Mouse (Mus musculus) myocyte (in vitro differentiated cells): ENCODE data around the gene Ldb3. TPM values are rescaled to one million over a fixed set of nuclear protein-coding genes. Genes with fewer than 3 reads are reported as not detected.
A peak's percentile ranks its signal among the peaks of the same experiment; 100 is the strongest.

Source experiments
- H3K27me3 ChIP-seq: one replicate; pipeline ENCODE4 v1.6.1; 2011; ENCODE audit not compliant: control insufficient read depth, insufficient read depth, insufficient read length
- H3K36me3 ChIP-seq: one replicate; pipeline ENCODE4 v1.6.1; 2011; ENCODE audit not compliant: control insufficient read depth, insufficient read depth
- H3K4me2 ChIP-seq: one replicate; pipeline ENCODE4 v1.6.1; 2011; ENCODE audit warnings: low read depth, control low read depth
- H3K4me3 ChIP-seq: one replicate; pipeline ENCODE4 v1.5.1; 2011; ENCODE audit warnings: mild to moderate bottlenecking, control low read depth, moderate library complexity
- H3K79me2 ChIP-seq: one replicate; pipeline ENCODE4 v1.6.1; 2011; ENCODE audit not compliant: control insufficient read depth, insufficient read depth
- H3ac ChIP-seq: one replicate; pipeline ENCODE4 v1.6.1; 2011; ENCODE audit not compliant: control insufficient read depth, insufficient read length
- CEBPB ChIP-seq: IDR thresholded peaks from 2 replicates; pipeline ENCODE4 v1.6.1; 2011; ENCODE audit warnings: mild to moderate bottlenecking, moderate library complexity; ENCODE audit not compliant: poor library complexity, insufficient read depth, severe bottlenecking
- E2F4 ChIP-seq: IDR thresholded peaks from one replicate; pipeline ENCODE4 v1.6.1; 2011; ENCODE audit warnings: mild to moderate bottlenecking, control low read depth, moderate library complexity; ENCODE audit not compliant: insufficient read depth
- MAX ChIP-seq: IDR thresholded peaks from one replicate; pipeline ENCODE4 v1.6.1; 2011; ENCODE audit warnings: low read depth, mild to moderate bottlenecking, control low read depth
- MYOD1 ChIP-seq, 3 experiments: IDR thresholded peaks; one replicate each; pipeline ENCODE4 v1.6.1; 2011; ENCODE audit warnings: control low read depth in 2 of 3, low read depth in 2 of 3, mild to moderate bottlenecking in 2 of 3, moderate library complexity in 1 of 3; ENCODE audit not compliant: insufficient read length in 2 of 3, control insufficient read depth in 1 of 3
- MYOG ChIP-seq, 3 experiments: IDR thresholded peaks; one replicate each; pipeline ENCODE4 v1.6.1; 2011; ENCODE audit warnings: control low read depth in 2 of 3, low read depth in 2 of 3, mild to moderate bottlenecking in 2 of 3; ENCODE audit not compliant: insufficient read length in 2 of 3, control insufficient read depth in 1 of 3, insufficient read depth in 1 of 3
- POLR2A ChIP-seq: IDR thresholded peaks from one replicate; pipeline ENCODE4 v1.6.1; 2011; ENCODE audit warnings: low read depth, mild to moderate bottlenecking, control low read depth, moderate library complexity; ENCODE audit not compliant: insufficient read length
- POLR2AphosphoS2 ChIP-seq: IDR thresholded peaks from one replicate; pipeline ENCODE4 v1.6.1; 2011; ENCODE audit warnings: low read depth, control low read depth; ENCODE audit not compliant: insufficient read length
- REST ChIP-seq: IDR thresholded peaks from one replicate; pipeline ENCODE4 v1.6.1; 2011; ENCODE audit warnings: mild to moderate bottlenecking, control low read depth, moderate library complexity; ENCODE audit not compliant: insufficient read depth, insufficient read length
- SRF ChIP-seq: IDR thresholded peaks from one replicate; pipeline ENCODE4 v1.6.1; 2011; ENCODE audit warnings: low read depth; ENCODE audit not compliant: control insufficient read depth, insufficient read length
- TCF12 ChIP-seq: IDR thresholded peaks from one replicate; pipeline ENCODE4 v1.6.1; 2011; ENCODE audit warnings: mild to moderate bottlenecking, control low read depth; ENCODE audit not compliant: poor library complexity, insufficient read depth, severe bottlenecking
- TCF3 ChIP-seq: IDR thresholded peaks from one replicate; pipeline ENCODE4 v1.6.1; 2011; ENCODE audit warnings: low read depth, control low read depth; ENCODE audit not compliant: insufficient read length
- USF1 ChIP-seq: IDR thresholded peaks from one replicate; pipeline ENCODE4 v1.6.1; 2011; ENCODE audit warnings: low read depth, mild to moderate bottlenecking, control low read depth, moderate library complexity
- polyA plus RNA-seq: library from polyadenylated mRNA; unstranded; fragments of >200 nt; fragmentation: generic; extraction: Trizol; gene quantifications from one replicate; pipeline ENCODE4 v1.2.1, GENCODE M21; 2012; ENCODE audit warnings: missing spikeins

The Ldb3 gene
- polyA plus RNA-seq, 1 experiment = 83.9 TPM

DNA sequence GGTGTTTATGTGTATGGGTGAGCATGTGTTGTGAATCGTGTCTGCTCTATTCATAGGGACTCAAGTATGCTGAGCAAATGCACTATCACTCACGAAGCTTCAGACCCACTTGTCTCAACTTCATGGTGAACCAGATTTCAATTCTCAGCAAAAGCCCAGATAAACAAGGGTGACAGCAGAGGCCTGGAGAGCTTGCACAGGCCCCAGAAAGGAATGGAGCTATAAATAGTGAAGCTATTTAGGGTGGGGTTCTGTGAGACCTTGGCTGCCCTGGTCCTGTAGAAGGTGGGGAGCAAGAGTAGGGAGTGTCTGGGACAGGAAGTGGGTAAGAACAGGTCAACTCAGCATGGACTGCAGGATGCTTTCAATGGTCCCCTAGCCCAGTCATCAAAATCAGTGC, 43.9 kb downstream of the Ldb3 start:
- TF ChIP-seq POLR2A (no peak), CEBPB (no peak), MYOD1 (IDR thresholded peaks at IDR 0.05; ENCODE audit: control insufficient read depth in 1 of 3, insufficient read length in 2 of 3, low read depth in 2 of 3) (no peak), MYOG (IDR thresholded peaks at IDR 0.05; ENCODE audit: control insufficient read depth in 1 of 3, insufficient read depth in 1 of 3, insufficient read length in 2 of 3, low read depth in 2 of 3) (no peak), MAX (no peak), USF1 (no peak), REST (no peak), SRF (no peak), POLR2AphosphoS2 (no peak), TCF12 (no peak), E2F4 (no peak), TCF3 (no peak)
- H3K27me3 ChIP-seq = no peaks in the 10 kb centered on the region
- no peak overlapping the region for H3ac ChIP-seq
- peak overlapping the region; percentile 44 for H3K4me2 ChIP-seq
- H3K4me3 ChIP-seq = no peak overlapping the region
- peaks cover 4% of the 10 kb centered on the region for H3K36me3 ChIP-seq
- H3K79me2 ChIP-seq = no peaks in the 10 kb centered on the region

DNA sequence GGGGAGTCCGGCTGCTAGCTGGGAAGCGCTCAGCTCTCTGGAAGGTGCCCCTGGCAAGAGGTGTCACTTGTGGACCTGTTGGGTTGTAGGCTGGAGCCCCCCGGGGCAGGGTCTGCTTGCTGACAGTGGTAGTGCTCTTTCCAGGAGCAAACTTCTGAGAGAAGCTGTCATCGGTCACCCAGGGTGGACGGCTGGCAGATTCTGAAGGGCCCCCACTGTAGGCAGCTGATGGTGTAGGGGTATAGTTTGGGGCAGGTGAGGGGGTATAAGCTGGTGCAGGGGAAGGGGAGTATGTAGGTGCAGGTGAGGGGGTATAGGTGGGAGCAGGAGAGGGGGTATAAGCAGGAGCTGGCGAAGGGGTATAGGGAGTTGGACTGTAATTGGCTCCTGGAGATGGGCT, 44.5 kb downstream of the Ldb3 start:
- Histone ChIP-seq H3K36me3 (peaks cover 10% of the 10 kb centered on the region), H3K4me2 (peak overlapping the region; percentile 9), H3K79me2 (no peaks in the 10 kb centered on the region), H3K4me3 (no peak overlapping the region), H3K27me3 (no peaks in the 10 kb centered on the region), H3ac (no peak overlapping the region)
- no peak for TF ChIP-seq POLR2AphosphoS2

DNA sequence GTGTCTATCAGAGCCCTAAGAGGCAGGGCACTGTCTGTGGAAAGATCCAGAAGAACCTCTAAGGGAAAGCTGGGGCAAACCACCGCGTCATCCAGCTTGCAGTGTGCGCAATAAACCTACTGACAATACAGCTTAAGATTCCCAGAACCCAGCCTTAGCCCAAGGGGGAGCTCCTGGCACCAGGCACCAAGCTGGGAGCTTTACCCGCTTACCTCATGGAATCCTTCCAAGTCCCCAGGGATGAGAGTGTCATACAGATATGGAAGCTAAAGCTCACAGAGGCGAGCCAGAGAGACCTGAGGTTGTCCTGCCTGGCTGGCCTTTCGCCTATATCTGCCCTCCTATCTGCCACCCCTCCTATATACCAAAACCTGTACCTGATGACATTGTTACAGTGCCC, 44.9 kb downstream of the Ldb3 start:
- Histone ChIP-seq H3K79me2 (no peaks in the 10 kb centered on the region), H3K4me2 (no peak overlapping the region), H3K36me3 (peaks cover 11% of the 10 kb centered on the region), H3K4me3 (no peak overlapping the region), H3K27me3 (no peaks in the 10 kb centered on the region), H3ac (no peak overlapping the region)
- no peak for TF ChIP-seq MYOD1 (IDR thresholded peaks at IDR 0.05; ENCODE audit: control insufficient read depth in 1 of 3, insufficient read length in 2 of 3, low read depth in 2 of 3)
- TF ChIP-seq USF1 = no peak
- TF ChIP-seq POLR2AphosphoS2 = no peak
- TF ChIP-seq REST = no peak
- no peak for TF ChIP-seq CEBPB
- no peak for TF ChIP-seq TCF3
- no peak for TF ChIP-seq POLR2A
- no peak for TF ChIP-seq SRF
- no peak for TF ChIP-seq TCF12
- no peak for TF ChIP-seq E2F4
- TF ChIP-seq MYOG (IDR thresholded peaks at IDR 0.05; ENCODE audit: control insufficient read depth in 1 of 3, insufficient read depth in 1 of 3, insufficient read length in 2 of 3, low read depth in 2 of 3) = no peak
- TF ChIP-seq MAX = no peak

DNA sequence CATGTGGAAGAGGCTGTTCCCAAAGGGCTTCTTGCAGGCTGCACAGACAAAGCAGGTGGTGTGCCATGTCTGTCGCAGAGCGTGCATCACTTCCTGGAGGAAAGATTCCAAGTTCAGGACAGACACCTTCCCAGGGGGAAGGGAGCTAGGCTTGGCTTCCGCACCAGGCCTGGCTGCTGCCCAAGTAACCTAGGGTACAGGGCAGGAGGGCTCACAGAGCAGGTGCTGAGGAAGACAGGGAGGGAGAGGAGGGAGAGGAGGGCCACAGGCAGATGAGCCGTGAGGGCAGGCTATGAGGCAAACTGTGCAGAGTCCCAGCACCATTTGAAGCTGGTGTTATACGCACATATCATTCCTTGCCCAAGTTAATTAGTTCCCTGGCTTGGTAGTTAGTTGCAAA, 46.6 kb downstream of the Ldb3 start:
- Histone ChIP-seq H3K4me3 (no peak overlapping the region), H3K79me2 (no peaks in the 10 kb centered on the region), H3K27me3 (no peaks in the 10 kb centered on the region), H3K36me3 (peaks cover 11% of the 10 kb centered on the region), H3K4me2 (no peak overlapping the region), H3ac (no peak overlapping the region)
- no peak for TF ChIP-seq SRF
- no peak for TF ChIP-seq POLR2AphosphoS2
- no peak for TF ChIP-seq MYOG (IDR thresholded peaks at IDR 0.05; ENCODE audit: control insufficient read depth in 1 of 3, insufficient read depth in 1 of 3, insufficient read length in 2 of 3, low read depth in 2 of 3)
- TF ChIP-seq TCF12 = no peak
- TF ChIP-seq E2F4 = no peak
- no peak for TF ChIP-seq REST
- TF ChIP-seq TCF3 = no peak
- no peak for TF ChIP-seq POLR2A
- no peak for TF ChIP-seq MYOD1 (IDR thresholded peaks at IDR 0.05; ENCODE audit: control insufficient read depth in 1 of 3, insufficient read length in 2 of 3, low read depth in 2 of 3)
- TF ChIP-seq USF1 = no peak
- TF ChIP-seq MAX = no peak

DNA sequence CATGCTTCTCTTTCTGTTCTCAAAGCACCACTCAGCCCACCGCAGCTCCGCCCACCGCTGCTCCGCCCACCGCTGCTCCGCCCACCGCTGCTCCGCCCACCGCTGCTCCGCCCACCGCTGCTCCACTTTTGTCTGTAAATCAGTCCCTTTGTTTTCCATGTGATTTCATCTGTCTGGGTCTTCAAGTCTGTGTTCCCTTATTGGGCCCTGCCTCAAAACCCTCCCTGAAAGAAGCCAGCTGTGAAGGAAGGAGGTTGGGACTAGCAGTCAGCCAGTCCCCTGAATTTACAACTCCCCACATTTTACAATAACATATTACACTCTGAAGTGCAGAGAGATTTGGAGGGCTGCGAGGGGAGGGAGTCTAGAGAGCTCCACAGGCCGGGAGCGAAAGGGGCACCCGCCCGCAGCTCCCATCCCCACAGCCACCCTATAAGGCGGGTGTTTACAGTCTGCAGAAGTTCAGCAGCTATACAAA, 47.8 kb downstream of the Ldb3 start:
- Histone ChIP-seq H3K79me2 (no peaks in the 10 kb centered on the region), H3ac (no peak overlapping the region), H3K27me3 (no peaks in the 10 kb centered on the region), H3K4me2 (no peak overlapping the region), H3K4me3 (no peak overlapping the region), H3K36me3 (peaks cover 11% of the 10 kb centered on the region)
- TF ChIP-seq CEBPB (no peak), MYOD1 (IDR thresholded peaks at IDR 0.05; ENCODE audit: control insufficient read depth in 1 of 3, insufficient read length in 2 of 3, low read depth in 2 of 3) (no peak), POLR2A (no peak), TCF3 (no peak), E2F4 (no peak), SRF (no peak), USF1 (no peak), REST (no peak), TCF12 (no peak), MYOG (IDR thresholded peaks at IDR 0.05; ENCODE audit: control insufficient read depth in 1 of 3, insufficient read depth in 1 of 3, insufficient read length in 2 of 3, low read depth in 2 of 3) (no peak)
